Mouse (Mus musculus): Measurements from ENCODE around the gene Cckbr. TPM values are rescaled to one million over a fixed set of nuclear protein-coding genes. Genes with fewer than 3 reads are reported as not detected.
A peak's percentile ranks its signal among the peaks of the same experiment; 100 is the strongest.
"Not testable (repeated sequence)": the region's sequence is repeated elsewhere in the genome, so short reads cannot be mapped to it uniquely, and the experiment has no call there.

The Cckbr gene
- polyA plus RNA-seq, 1 experiment from 2014 or later: 0.08 TPM

DNA sequence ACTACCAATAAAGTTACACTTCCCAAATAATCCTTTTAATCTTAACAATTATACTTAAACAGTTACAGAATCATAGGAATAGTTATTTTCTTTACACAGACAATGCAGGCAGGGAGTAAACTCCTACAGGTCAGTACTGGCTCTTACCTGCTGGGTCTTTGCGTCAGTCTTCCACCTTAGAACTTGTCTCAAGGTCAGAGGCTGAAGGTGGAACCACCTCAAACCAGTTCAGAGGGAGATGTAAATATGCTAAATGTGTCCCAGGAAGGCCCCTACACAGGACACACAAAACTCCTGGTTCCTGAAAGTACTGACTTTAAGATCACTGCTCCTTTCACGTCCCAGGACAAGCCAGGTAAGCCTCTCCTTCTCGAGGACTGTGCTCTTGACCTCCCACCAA lies 19.5 kb downstream of the Cckbr start:
- no peak overlapping the region for H3K4me3 ChIP-seq (replicated peaks)
- H3K9me3 ChIP-seq: no peaks in the 10 kb centered on the region
- H3K9ac ChIP-seq: no peak overlapping the region
- no peaks in the 10 kb centered on the region for H3K36me3 ChIP-seq
- H3K27ac ChIP-seq: no peak overlapping the region
- no peaks in the 10 kb centered on the region for H3K4me1 ChIP-seq (replicated peaks)
- whole genome bisulfite sequencing: 72% methylated on average over 3 of the region's 3 CpGs
- H3K4me2 ChIP-seq (replicated peaks): no peak overlapping the region
- no peak for ATAC-seq
- no peaks in the 10 kb centered on the region for H3K27me3 ChIP-seq (replicated peaks)

DNA sequence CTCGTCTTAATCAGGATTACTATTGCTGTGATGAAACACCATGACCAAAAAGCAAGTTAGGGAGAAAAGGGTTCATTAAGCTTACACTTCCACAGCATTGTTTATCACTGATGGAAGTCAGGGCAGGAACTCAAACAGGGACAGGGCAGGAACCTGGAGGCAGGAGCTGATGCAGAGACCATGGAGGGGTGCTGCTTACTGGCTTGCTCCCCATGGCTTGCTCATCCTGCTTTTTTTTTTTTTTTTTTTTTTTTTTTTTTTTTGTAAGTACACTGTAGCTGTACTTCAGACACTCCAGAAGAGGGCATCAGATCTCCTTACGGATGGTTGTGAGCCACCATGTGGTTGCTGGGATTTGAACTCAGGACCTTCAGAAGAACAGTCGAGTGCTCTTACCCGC lies 27.8 kb downstream of the Cckbr start:
- not testable (repeated sequence) for H3K4me2 ChIP-seq (replicated peaks); H3K36me3 ChIP-seq; H3K27me3 ChIP-seq (replicated peaks); H3K9ac ChIP-seq; ATAC-seq; H3K4me3 ChIP-seq (replicated peaks); H3K27ac ChIP-seq; H3K4me1 ChIP-seq (replicated peaks); H3K9me3 ChIP-seq
- 80% methylated on average over 4 of the region's 4 CpGs for WGBS

DNA sequence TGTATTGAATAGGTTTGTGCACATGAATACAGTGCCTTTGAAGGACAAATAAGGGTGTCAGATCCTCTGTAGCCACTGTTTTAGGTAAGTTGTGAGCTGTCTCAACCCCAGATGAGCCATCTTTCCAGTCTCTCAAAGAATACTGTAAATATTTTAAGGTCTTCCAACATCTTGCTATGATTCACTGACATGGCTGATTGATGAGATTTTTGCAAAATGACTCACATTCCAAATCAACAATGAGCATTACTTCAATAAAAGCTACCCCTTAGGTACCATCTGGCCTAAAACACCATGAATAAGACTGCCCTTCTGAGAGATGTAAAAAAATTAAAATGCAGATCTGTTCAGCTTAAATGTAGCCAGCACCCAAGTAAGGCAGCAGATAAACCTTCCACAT lies 33.0 kb downstream of the Cckbr start:
- Histone ChIP-seq H3K4me1 (replicated peaks) (no peaks in the 10 kb centered on the region), H3K4me2 (replicated peaks) (no peak overlapping the region), H3K4me3 (replicated peaks) (no peak overlapping the region), H3K27ac (no peak overlapping the region), H3K9ac (no peak overlapping the region), H3K9me3 (no peaks in the 10 kb centered on the region), H3K27me3 (replicated peaks) (no peaks in the 10 kb centered on the region), H3K36me3 (no peaks in the 10 kb centered on the region)
- no peak for ATAC-seq

DNA sequence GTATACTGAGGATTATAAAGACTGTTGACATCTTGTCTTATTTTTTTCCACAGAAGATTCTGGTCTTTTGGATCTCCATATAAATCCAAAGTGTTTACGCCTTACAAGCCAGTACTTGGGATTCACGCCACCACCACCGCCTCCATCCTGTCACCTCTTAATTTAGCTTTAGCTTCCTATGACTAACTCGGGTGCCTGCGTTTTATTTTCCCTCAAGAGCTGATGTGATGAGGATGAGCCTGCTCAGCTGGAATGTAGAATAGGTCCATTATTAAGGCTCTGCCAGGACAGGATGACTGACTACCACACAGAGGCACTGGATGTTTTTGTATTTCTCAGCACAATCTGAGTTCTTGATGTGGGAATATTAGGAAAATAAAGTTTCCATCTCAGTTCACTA lies 40.0 kb downstream of the Cckbr start:
- H3K27me3 ChIP-seq (replicated peaks); H3K9me3 ChIP-seq; H3K4me3 ChIP-seq (replicated peaks); H3K36me3 ChIP-seq; ATAC-seq; H3K4me2 ChIP-seq (replicated peaks); H3K27ac ChIP-seq; H3K9ac ChIP-seq; H3K4me1 ChIP-seq (replicated peaks): not testable (repeated sequence)
- 70% methylated on average over 5 of the region's 5 CpGs for WGBS

DNA sequence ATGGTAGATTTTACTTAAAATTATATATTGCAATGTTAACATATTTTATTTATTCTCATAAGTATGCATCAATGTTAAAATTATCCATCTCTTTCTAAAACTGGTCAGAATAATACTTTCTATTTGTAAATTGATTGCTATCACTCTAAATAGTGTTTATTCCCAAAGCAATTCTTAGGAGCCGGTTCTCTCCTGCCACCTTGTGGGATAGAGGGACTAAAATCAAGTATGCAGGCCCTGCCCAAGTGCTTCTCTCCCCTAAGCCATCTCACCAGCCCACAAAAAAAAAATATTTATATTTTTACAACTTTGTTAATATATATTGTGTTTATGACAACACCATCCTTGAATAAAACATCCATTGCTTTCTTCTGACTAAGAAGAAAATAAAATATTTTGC lies 47.1 kb downstream of the Cckbr start:
- H3K4me2 ChIP-seq (replicated peaks): no peak overlapping the region
- no peak overlapping the region for H3K27ac ChIP-seq
- no peak overlapping the region for H3K9ac ChIP-seq
- no peak overlapping the region for H3K4me3 ChIP-seq (replicated peaks)
- 28% methylated on average over 1 of the region's 1 CpGs for WGBS
- no peaks in the 10 kb centered on the region for H3K27me3 ChIP-seq (replicated peaks)
- no peak for ATAC-seq
- no peaks in the 10 kb centered on the region for H3K4me1 ChIP-seq (replicated peaks)
- H3K9me3 ChIP-seq: no peaks in the 10 kb centered on the region
- no peaks in the 10 kb centered on the region for H3K36me3 ChIP-seq

DNA sequence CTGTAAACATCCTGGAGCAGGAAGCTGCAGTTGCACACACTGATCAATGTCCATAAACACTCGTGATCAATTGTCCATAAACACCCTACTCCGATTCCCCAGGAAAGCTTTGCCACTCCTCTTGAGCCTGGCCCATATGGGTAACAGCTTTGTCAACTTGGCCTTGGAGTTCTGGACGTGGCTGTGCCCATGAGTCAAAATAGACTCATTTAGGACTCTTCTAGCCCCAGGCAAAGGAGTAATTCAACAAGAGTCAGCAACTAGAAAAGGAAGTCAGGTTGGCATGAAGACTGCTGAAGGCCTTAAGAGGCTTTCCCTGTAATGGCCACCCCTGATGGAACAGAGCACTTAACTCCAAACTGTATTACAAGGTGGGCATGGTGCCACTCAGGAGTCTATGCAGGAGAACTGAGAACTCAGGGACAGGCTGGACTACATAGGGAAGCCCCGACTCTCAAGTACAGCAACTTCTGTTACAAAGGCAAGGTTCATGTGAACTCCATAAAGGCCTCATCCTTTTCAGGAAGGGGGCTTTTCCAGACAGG lies 49.3 kb downstream of the Cckbr start:
- Histone ChIP-seq H3K9me3 (no peaks in the 10 kb centered on the region), H3K4me3 (replicated peaks) (no peak overlapping the region), H3K27me3 (replicated peaks) (no peaks in the 10 kb centered on the region), H3K9ac (no peak overlapping the region), H3K4me1 (replicated peaks) (no peaks in the 10 kb centered on the region), H3K4me2 (replicated peaks) (no peak overlapping the region), H3K27ac (no peak overlapping the region), H3K36me3 (no peaks in the 10 kb centered on the region)
- WGBS: 73% methylated on average over 4 of the region's 4 CpGs
- no peak for ATAC-seq

DNA sequence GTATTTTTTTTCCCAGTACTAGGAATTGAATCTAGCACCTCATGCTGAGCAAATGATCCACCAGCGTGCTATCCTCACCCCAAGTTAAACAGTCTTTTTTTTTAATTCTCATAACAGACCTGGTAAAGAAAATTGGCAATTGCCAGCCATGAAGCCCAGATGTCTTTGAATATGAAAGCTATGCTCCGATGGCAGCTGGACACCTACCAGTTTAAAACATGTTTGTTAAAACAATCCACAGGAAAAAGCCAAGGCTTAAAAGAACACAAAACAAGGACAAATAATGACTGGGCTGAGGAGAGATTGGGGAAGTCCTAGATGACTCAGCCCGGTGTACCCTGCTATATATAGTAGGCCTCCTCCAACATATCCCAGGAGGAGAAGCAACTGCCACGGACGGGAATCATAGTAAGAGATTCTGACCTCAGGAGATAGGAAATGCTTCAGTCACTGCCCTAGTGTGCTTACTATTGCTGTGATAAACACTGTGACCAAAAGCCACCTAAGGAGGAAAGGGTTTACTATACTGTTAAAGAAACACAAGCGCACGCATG lies 49.9 kb downstream of the Cckbr start:
- no peak overlapping the region for H3K4me2 ChIP-seq (replicated peaks)
- ATAC-seq: no peak
- H3K27me3 ChIP-seq (replicated peaks): no peaks in the 10 kb centered on the region
- H3K36me3 ChIP-seq: no peaks in the 10 kb centered on the region
- WGBS: 72% methylated on average over 7 of the region's 7 CpGs
- no peak overlapping the region for H3K27ac ChIP-seq
- H3K4me3 ChIP-seq (replicated peaks): no peak overlapping the region
- no peak overlapping the region for H3K9ac ChIP-seq
- no peaks in the 10 kb centered on the region for H3K9me3 ChIP-seq
- no peaks in the 10 kb centered on the region for H3K4me1 ChIP-seq (replicated peaks)

DNA sequence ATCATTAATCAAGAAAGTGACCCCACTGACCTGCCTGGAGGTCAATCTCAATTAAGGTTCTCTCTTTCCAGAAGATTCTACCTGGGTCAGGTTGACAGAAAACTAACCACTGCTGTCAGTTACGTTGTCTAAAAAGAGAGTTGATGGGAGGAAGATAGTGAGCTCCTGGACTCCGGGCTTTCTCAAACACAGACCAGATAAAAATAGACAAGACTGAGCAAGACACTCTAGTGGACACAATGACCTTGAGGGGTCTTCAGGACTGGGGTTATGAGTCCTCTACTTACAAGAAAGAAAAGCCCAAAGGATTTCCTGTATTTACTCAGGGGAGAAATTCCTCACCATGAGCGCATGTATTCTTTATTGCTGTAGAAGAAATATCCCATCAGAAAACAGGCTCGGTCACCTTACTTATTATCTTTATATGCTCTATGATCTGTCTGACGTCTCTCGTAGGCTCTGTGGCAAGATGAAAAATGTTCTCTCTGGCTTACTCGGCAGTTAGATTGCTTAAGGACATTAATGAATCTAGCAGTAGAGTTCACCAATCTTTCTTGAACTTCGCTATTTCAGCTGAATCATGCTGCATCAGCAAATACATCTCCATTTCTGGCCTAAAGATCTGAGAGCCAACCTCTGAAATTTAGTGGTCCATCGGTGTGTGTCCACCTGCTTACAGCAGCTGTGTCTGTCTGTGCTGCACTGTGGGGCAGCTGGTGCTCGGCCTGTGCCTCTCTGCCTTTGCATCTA lies 51.3 kb downstream of the Cckbr start:
- no peaks in the 10 kb centered on the region; the same call in 1 of the 2 replicates for H3K27me3 ChIP-seq (replicated peaks)
- H3K36me3 ChIP-seq: no peaks in the 10 kb centered on the region
- WGBS: 63% methylated on average over 10 of the region's 10 CpGs
- no peaks in the 10 kb centered on the region for H3K9me3 ChIP-seq
- 0 out of 2 replicates have a peak, but pooled peaks cover 3% of the 10 kb centered on the region for H3K4me1 ChIP-seq (replicated peaks)
- H3K4me2 ChIP-seq (replicated peaks): no peak overlapping the region
- no peak overlapping the region for H3K27ac ChIP-seq
- no peak for ATAC-seq
- H3K9ac ChIP-seq: no peak overlapping the region
- H3K4me3 ChIP-seq (replicated peaks): no peak overlapping the region

DNA sequence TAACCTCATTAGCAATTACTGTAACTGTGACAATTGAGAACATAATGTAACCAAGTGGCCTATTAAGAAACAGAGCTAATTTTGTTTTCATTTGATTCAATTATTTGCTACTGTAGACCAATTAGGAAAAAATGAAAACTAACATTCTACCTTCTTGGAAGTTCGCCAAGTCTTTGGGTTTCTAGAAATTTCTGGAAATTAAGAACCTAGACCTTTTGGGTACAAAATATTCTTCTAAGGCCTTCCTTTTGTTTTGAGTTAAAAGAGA lies 51.8 kb downstream of the Cckbr start:
- H3K9ac ChIP-seq: no peak overlapping the region

DNA sequence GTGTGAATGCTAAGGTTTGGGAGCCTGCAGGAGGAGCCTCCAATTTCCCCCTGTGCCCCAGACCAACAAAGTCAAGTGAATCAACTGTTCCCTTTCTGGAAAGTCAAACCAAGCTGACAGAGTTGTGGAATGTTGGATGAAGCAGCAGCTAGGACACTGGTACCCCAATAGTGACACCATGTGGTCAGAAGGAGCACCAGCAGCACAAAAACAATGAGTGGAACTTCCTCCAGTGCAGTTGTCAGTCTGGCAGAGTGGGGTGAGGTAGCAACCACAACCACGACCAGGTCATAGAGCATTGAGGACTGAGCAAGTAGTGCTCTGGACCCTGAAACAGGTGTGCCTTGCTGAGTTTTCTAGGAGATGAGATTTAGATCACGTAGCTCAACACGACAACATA lies 52.3 kb downstream of the Cckbr start:
- Histone ChIP-seq H3K4me2 (replicated peaks) (no peak overlapping the region), H3K4me1 (replicated peaks) (0 out of 2 replicates have a peak, but pooled peaks cover 7% of the 10 kb centered on the region), H3K27ac (no peak overlapping the region), H3K36me3 (no peaks in the 10 kb centered on the region), H3K27me3 (replicated peaks) (no peaks in the 10 kb centered on the region; the same call in 1 of the 2 replicates), H3K4me3 (replicated peaks) (no peak overlapping the region), H3K9ac (no peak overlapping the region), H3K9me3 (no peaks in the 10 kb centered on the region)
- no peak for ATAC-seq
- 64% methylated on average over 3 of the region's 3 CpGs for WGBS

More for the DNA sequence above, 51.8 kb downstream of the Cckbr start:
- Histone ChIP-seq H3K4me1 (replicated peaks) (0 out of 2 replicates have a peak, but pooled peaks cover 3% of the 10 kb centered on the region), H3K4me3 (replicated peaks) (no peak overlapping the region), H3K27ac (no peak overlapping the region), H3K4me2 (replicated peaks) (no peak overlapping the region), H3K36me3 (no peaks in the 10 kb centered on the region), H3K27me3 (replicated peaks) (no peaks in the 10 kb centered on the region; the same call in 1 of the 2 replicates), H3K9me3 (no peaks in the 10 kb centered on the region)
- 80% methylated on average over 1 of the region's 1 CpGs for WGBS
- ATAC-seq: no peak

DNA sequence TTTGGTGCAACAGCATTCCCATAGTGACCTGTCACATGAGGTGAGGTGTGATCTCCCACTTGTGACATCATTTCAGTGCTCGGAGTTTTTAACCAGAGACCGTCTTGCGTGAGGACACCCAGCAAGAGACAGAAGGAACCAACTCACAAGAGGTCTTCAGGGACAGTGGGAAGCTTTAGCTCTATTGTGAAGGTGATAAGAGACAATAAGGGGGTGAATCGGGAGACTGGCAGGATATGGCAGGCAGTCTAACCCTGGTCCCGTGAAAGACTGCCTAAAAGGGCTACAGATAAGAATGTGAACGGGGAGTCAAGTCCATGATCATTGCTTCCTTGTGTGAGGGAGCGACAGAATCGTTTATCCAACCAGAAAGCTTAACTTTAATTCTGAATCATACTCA lies 52.8 kb downstream of the Cckbr start:
- H3K4me1 ChIP-seq (replicated peaks): 0 out of 2 replicates have a peak, but pooled peaks cover 7% of the 10 kb centered on the region
- no peak overlapping the region for H3K4me3 ChIP-seq (replicated peaks)
- no peaks in the 10 kb centered on the region for H3K36me3 ChIP-seq
- no peak overlapping the region for H3K4me2 ChIP-seq (replicated peaks)
- no peaks in the 10 kb centered on the region for H3K9me3 ChIP-seq
- 81% methylated on average over 8 of the region's 8 CpGs for WGBS
- H3K27me3 ChIP-seq (replicated peaks): no peaks in the 10 kb centered on the region; the same call in 1 of the 2 replicates
- no peak for ATAC-seq
- H3K9ac ChIP-seq: no peak overlapping the region
- no peak overlapping the region for H3K27ac ChIP-seq

DNA sequence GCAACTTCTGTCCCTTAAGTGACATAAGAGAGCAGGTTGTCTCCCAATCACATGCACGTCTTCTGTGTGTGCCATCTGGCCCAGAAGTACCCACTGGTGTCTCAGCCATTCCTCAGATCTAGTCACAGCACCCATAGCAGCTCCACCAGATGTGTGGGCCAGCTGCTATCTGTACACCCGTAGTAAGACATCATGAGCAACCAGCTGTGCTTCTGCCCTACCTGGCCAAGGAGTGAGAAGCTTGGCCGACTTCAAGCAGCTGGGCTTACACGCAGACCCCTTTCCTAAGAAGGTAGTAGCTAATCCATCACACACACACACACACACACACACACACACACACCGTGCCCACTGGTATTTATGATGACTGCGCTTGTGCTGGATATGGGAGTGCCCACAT lies 53.7 kb downstream of the Cckbr start:
- no peaks in the 10 kb centered on the region for H3K36me3 ChIP-seq
- H3K27ac ChIP-seq: no peak overlapping the region
- no peak overlapping the region for H3K4me2 ChIP-seq (replicated peaks)
- 87% methylated on average over 6 of the region's 6 CpGs for WGBS
- no peak overlapping the region for H3K9ac ChIP-seq
- H3K4me1 ChIP-seq (replicated peaks): 0 out of 2 replicates have a peak, but pooled peaks cover 7% of the 10 kb centered on the region
- H3K9me3 ChIP-seq: no peaks in the 10 kb centered on the region
- no peak overlapping the region for H3K4me3 ChIP-seq (replicated peaks)
- no peaks in the 10 kb centered on the region; the same call in 1 of the 2 replicates for H3K27me3 ChIP-seq (replicated peaks)
- no peak for ATAC-seq

DNA sequence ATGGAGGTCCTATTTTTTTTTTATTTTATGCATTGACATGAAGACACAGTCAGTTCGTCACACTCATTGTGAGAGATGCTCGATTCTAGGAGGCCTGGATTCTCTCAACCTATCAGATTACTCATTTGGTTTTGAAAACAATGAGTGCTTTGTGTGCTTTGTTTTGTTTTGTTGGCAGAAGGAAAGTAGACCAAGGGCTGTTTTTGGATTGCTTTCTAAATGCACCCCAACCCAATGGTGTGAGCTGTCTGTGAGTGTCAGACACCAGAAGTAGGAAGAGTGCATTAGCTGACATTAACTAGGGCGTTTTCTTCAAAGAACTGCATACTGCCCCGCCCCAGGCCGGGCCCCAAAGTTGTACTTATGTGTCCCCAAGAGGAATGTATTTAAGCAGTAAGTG lies 54.5 kb downstream of the Cckbr start:
- Histone ChIP-seq H3K4me3 (replicated peaks) (no peak overlapping the region), H3K9ac (no peak overlapping the region), H3K27ac (0 out of 2 replicates have a peak overlapping the region, but pooled peaks have one; percentile 51), H3K27me3 (replicated peaks) (no peaks in the 10 kb centered on the region; the same call in 1 of the 2 replicates), H3K4me1 (replicated peaks) (0 out of 2 replicates have a peak, but pooled peaks cover 7% of the 10 kb centered on the region), H3K36me3 (no peaks in the 10 kb centered on the region), H3K9me3 (no peaks in the 10 kb centered on the region), H3K4me2 (replicated peaks) (peak overlapping the region; percentile 93)
- no peak for ATAC-seq
- 62% methylated on average over 5 of the region's 5 CpGs for WGBS
